Mouse (Mus musculus) hindbrain, postnatal 0 days (tissue): ENCODE data around the gene Pdpk1. TPM values are rescaled to one million over a fixed set of nuclear protein-coding genes. Genes with fewer than 3 reads are reported as not detected.

Source experiments
- ATAC-seq: fragments of 200-750 bp; cut with Nextera tagmentation; 2 replicates; pipeline ENCODE4 v1.8.0; 2017; ENCODE audit warnings: mild to moderate bottlenecking, moderate TSS enrichment, moderate library complexity
- DNase-seq: peaks from one replicate; pipeline ENCODE4 v3.0.0-alpha.2; 2015; ENCODE audit warnings: low spot score
- H3K27ac ChIP-seq: fragments of 300-500 bp; sonication (generic); 2 replicates; pipeline ENCODE4 v1.5.1; 2014; ENCODE audit warnings: mild to moderate bottlenecking
- H3K27me3 ChIP-seq: fragments of 300-500 bp; sonication (generic); 2 replicates; pipeline ENCODE4 v1.6.1; 2014; ENCODE audit warnings: low read length, mixed read lengths; ENCODE audit not compliant: insufficient read depth
- H3K36me3 ChIP-seq: fragments of 300-500 bp; sonication (generic); 2 replicates; pipeline ENCODE4 v1.6.1; 2014; ENCODE audit warnings: low read length, mixed read lengths; ENCODE audit not compliant: insufficient read depth
- H3K4me1 ChIP-seq: fragments of 300-500 bp; sonication (generic); 2 replicates; pipeline ENCODE4 v1.6.1; 2014; ENCODE audit warnings: antibody characterized with exemption, low read length, mixed read lengths; ENCODE audit not compliant: insufficient read depth
- H3K4me2 ChIP-seq: fragments of 300-500 bp; sonication (generic); 2 replicates; pipeline ENCODE4 v1.6.1; 2014; ENCODE audit warnings: low read depth, mild to moderate bottlenecking, low read length, moderate library complexity, mixed read lengths
- H3K4me3 ChIP-seq: fragments of 300-500 bp; sonication (generic); 2 replicates; pipeline ENCODE4 v1.5.1; 2014; ENCODE audit warnings: low read length
- H3K9ac ChIP-seq: fragments of 300-500 bp; sonication (generic); replicated peaks from 2 replicates; pipeline ENCODE4 v1.6.1; 2014; ENCODE audit warnings: mild to moderate bottlenecking, low read length, moderate library complexity, mixed read lengths
- H3K9me3 ChIP-seq: fragments of 300-500 bp; sonication (generic); 2 replicates; pipeline ENCODE4 v1.6.1; 2016; ENCODE audit warnings: low read length, mixed read lengths
- CTCF ChIP-seq: IDR thresholded peaks from 2 replicates; pipeline ENCODE4 v1.5.1; 2016; ENCODE audit warnings: antibody characterized with exemption, control low read depth, low read depth
- WGBS: fragments of 180-500 bp; shearing (Covaris S2); extraction: QIAGEN DNeasy Blood & Tissue Kit; methylation state at CpG from one replicate; pipeline ENCODE4 v1.1.7; 2014; 5-methylcytosine and 5-hydroxymethylcytosine counted together
- polyA plus RNA-seq: library from polyadenylated mRNA; unstranded; fragments of >200 nt; fragmentation: Nextera tagmentation; extraction: Ambion mirVana; gene quantifications from 2 replicates; pipeline ENCODE4 v1.2.1, GENCODE M21; 2015
- total RNA-seq: library from RNA; depleted of rRNA; stranded (reverse); fragments of >200 nt; gene quantifications from 2 replicates; pipeline ENCODE4 v1.2.3, GENCODE M21; 2014; rRNA removed

The Pdpk1 gene
- total RNA-seq (49.2 and 54.1 TPM in 2 replicates), polyA plus RNA-seq (51.4 and 56.3 TPM in 2 replicates)

- Histone ChIP-seq H3K27ac (no peak within 1 kb of the TSS), H3K4me2 (peak within 1 kb of the TSS; percentile 70), H3K9me3 (no peaks in the 10 kb centered on the region), H3K4me1 (peaks cover 6% of the 10 kb centered on the region), H3K9ac (peak within 1 kb of the TSS; percentile 48; the same call in 1 of the 2 replicates), H3K27me3 (no peaks in the 10 kb centered on the region), H3K4me3 (peak within 1 kb of the TSS; percentile 29), H3K36me3 (no peaks in the 10 kb centered on the region)
- no peak for DNase-seq
- no peak for ATAC-seq
- TF ChIP-seq CTCF: no peak
- 85% methylated on average over 2 of the region's 2 CpGs for WGBS
Measured at GRCm38 (mm10) chr17:24150824-24151223, at the start of gene Pdpk1. Gene Pdpk1, minus strand, starts transcription at chr17:24150924.

- Histone ChIP-seq H3K9ac (no peak overlapping the region), H3K27me3 (no peaks in the 10 kb centered on the region), H3K9me3 (no peaks in the 10 kb centered on the region), H3K27ac (no peak overlapping the region), H3K4me2 (no peak overlapping the region), H3K4me3 (no peak overlapping the region), H3K36me3 (no peaks in the 10 kb centered on the region), H3K4me1 (peaks cover 17% of the 10 kb centered on the region; the same call in 1 of the 2 replicates)
- ATAC-seq (no peak), DNase-seq (no peak)
- 68% methylated on average over 4 of the region's 4 CpGs for WGBS
- TF ChIP-seq CTCF: no peak
Measured at GRCm38 (mm10) chr17:24199741-24200140, 49.0 kb upstream of the Pdpk1 start.

GRCm38 (mm10) chr17:24199252-24199651, 48.5 kb upstream of the Pdpk1 start:
- no peak overlapping the region for H3K27ac ChIP-seq
- no peak overlapping the region for H3K4me3 ChIP-seq
- no peaks in the 10 kb centered on the region for H3K9me3 ChIP-seq
- no peak for TF ChIP-seq CTCF
- ATAC-seq (no peak), DNase-seq (no peak)
- H3K9ac ChIP-seq: no peak overlapping the region
- 0 out of 2 replicates have a peak, but pooled peaks cover 3% of the 10 kb centered on the region for H3K36me3 ChIP-seq
- H3K4me1 ChIP-seq: peaks cover 13% of the 10 kb centered on the region; the same call in 1 of the 2 replicates
- no peaks in the 10 kb centered on the region for H3K27me3 ChIP-seq
- WGBS: 67% methylated on average over 4 of the region's 4 CpGs
- H3K4me2 ChIP-seq: no peak overlapping the region

- no peaks in the 10 kb centered on the region for H3K9me3 ChIP-seq
Measured at GRCm38 (mm10) chr17:24197032-24197824, 46.5 kb upstream of the Pdpk1 start.

GRCm38 (mm10) chr17:24195349-24195748, 44.6 kb upstream of the Pdpk1 start:
- Histone ChIP-seq H3K4me1 (no peaks in the 10 kb centered on the region), H3K4me3 (no peak overlapping the region), H3K4me2 (no peak overlapping the region), H3K36me3 (0 out of 2 replicates have a peak, but pooled peaks cover 6% of the 10 kb centered on the region), H3K9ac (no peak overlapping the region), H3K9me3 (no peaks in the 10 kb centered on the region), H3K27me3 (no peaks in the 10 kb centered on the region), H3K27ac (no peak overlapping the region)
- DNase-seq (no peak), ATAC-seq (no peak)
- TF ChIP-seq CTCF: no peak
- 69% methylated on average over 2 of the region's 2 CpGs for WGBS

More at GRCm38 (mm10) chr17:24197032-24197824, 46.5 kb upstream of the Pdpk1 start:
- 62% methylated on average over 15 of the region's 15 CpGs for WGBS
- Histone ChIP-seq H3K27ac (no peak overlapping the region), H3K4me1 (no peaks in the 10 kb centered on the region), H3K9ac (no peak overlapping the region), H3K36me3 (0 out of 2 replicates have a peak, but pooled peaks cover 6% of the 10 kb centered on the region), H3K4me2 (no peak overlapping the region), H3K27me3 (no peaks in the 10 kb centered on the region), H3K4me3 (no peak overlapping the region)
- DNase-seq: no peak
- ATAC-seq: no peak
- no peak for TF ChIP-seq CTCF

DNA sequence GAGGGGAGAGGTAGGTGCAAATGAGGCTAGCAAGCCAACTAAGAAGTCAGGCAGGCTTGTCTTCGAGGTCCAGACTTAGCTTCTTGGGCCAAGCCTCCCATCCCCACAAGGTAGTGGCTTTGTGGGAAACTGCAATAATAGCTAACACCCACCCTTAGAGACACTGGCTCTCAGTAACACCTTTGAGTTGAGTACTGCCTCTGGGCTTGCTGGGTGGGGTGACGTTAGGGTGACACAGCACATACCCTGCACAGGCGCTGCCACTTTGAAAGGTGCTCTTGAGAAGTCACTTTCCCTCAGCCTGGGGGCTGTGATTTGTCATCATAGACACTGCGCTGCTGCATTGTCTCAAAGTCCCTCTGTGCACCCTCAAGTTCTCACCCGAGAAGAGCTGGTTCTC, 43.0 kb upstream of the Pdpk1 start:
- no peak overlapping the region for H3K27ac ChIP-seq
- 0 out of 2 replicates have a peak, but pooled peaks cover 6% of the 10 kb centered on the region for H3K36me3 ChIP-seq
- ATAC-seq: no peak
- no peaks in the 10 kb centered on the region for H3K27me3 ChIP-seq
- H3K9me3 ChIP-seq: no peaks in the 10 kb centered on the region
- H3K4me2 ChIP-seq: no peak overlapping the region
- DNase-seq: no peak
- no peak for TF ChIP-seq CTCF
- no peak overlapping the region for H3K4me3 ChIP-seq
- no peak overlapping the region for H3K9ac ChIP-seq
- 87% methylated on average over 5 of the region's 5 CpGs for WGBS
- no peaks in the 10 kb centered on the region for H3K4me1 ChIP-seq

DNA sequence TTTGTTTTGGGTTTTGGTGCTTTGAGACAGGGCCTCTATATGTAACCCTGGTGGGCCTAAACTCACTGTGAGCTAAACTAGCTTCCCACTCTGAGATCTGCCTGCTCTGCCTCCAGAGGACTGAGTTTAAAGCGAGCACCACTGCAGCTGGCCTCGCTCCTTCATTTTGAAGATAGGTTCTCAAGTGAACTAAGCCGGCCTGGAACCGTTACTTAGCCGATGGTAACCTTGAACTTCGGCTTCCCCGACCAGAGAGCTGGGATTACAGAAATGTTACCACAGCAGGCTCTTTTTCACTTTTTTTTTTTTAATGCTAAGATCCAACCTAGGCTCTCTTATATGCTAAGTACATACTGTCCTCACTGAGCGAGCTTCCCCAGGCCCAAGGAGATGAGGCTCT, 42.5 kb upstream of the Pdpk1 start:
- DNase-seq (no peak), ATAC-seq (no peak)
- Histone ChIP-seq H3K9ac (no peak overlapping the region), H3K9me3 (no peaks in the 10 kb centered on the region), H3K27me3 (no peaks in the 10 kb centered on the region), H3K27ac (no peak overlapping the region), H3K4me2 (no peak overlapping the region), H3K4me1 (no peaks in the 10 kb centered on the region), H3K4me3 (no peak overlapping the region), H3K36me3 (0 out of 2 replicates have a peak, but pooled peaks cover 6% of the 10 kb centered on the region)
- TF ChIP-seq CTCF: no peak
- WGBS: 90% methylated on average over 8 of the region's 8 CpGs
